Mouse (Mus musculus) stomach, embryonic 15.5 days (tissue): ENCODE results near the gene Filip1l. TPM values are rescaled to one million over a fixed set of nuclear protein-coding genes. Genes with fewer than 3 reads are reported as not detected.

ENCODE experiments used
- ATAC-seq: fragments of 200-750 bp; cut with Nextera tagmentation; 2 replicates; pipeline ENCODE4 v1.8.0; 2017; ENCODE audit warnings: low read depth, moderate number of reproducible peaks, moderate TSS enrichment; ENCODE audit not compliant: insufficient read depth, low FRiP score
- H3K27ac ChIP-seq: fragments of 300-500 bp; sonication (generic); 2 replicates; pipeline ENCODE4 v1.5.1; 2015; ENCODE audit warnings: mild to moderate bottlenecking, inconsistent platforms
- H3K27me3 ChIP-seq: fragments of 300-500 bp; sonication (generic); replicated peaks from 2 replicates; pipeline ENCODE4 v1.6.1; 2015; ENCODE audit warnings: inconsistent platforms
- H3K36me3 ChIP-seq: fragments of 300-500 bp; sonication (generic); 2 replicates; pipeline ENCODE4 v1.6.1; 2015; ENCODE audit warnings: inconsistent platforms
- H3K4me1 ChIP-seq: fragments of 300-500 bp; sonication (generic); 2 replicates; pipeline ENCODE4 v1.6.1; 2015; ENCODE audit warnings: inconsistent platforms
- H3K4me2 ChIP-seq: fragments of 300-500 bp; sonication (generic); 2 replicates; pipeline ENCODE4 v1.6.1; 2015; ENCODE audit warnings: mild to moderate bottlenecking, inconsistent platforms
- H3K4me3 ChIP-seq: fragments of 300-500 bp; sonication (generic); replicated peaks from 2 replicates; pipeline ENCODE4 v1.5.1; 2015; ENCODE audit warnings: inconsistent platforms
- H3K9ac ChIP-seq: fragments of 300-500 bp; sonication (generic); 2 replicates; pipeline ENCODE4 v1.6.1; 2015; ENCODE audit warnings: inconsistent platforms
- H3K9me3 ChIP-seq: fragments of 300-500 bp; sonication (generic); 2 replicates; pipeline ENCODE4 v1.6.1; 2016; ENCODE audit warnings: inconsistent platforms
- WGBS: fragments of 180-500 bp; shearing (Covaris S2); methylation state at CpG from one replicate; pipeline ENCODE4 v1.1.7; 2015; 5-methylcytosine and 5-hydroxymethylcytosine counted together
- polyA plus RNA-seq: library from polyadenylated mRNA; unstranded; fragments of >200 nt; fragmentation: Nextera tagmentation; extraction: Ambion mirVana; gene quantifications from 2 replicates; pipeline ENCODE4 v1.2.1, GENCODE M21; 2015

Gene Filip1l
- 40.1 and 42.1 TPM in 2 replicates for polyA plus RNA-seq

- 77% methylated on average over 6 of the region's 6 CpGs for WGBS
- no peaks in the 10 kb centered on the region for H3K36me3 ChIP-seq
- no peak within 1 kb of the TSS for H3K4me2 ChIP-seq
- H3K9me3 ChIP-seq = no peaks in the 10 kb centered on the region
- peaks cover 3% of the 10 kb centered on the region; the same call in 1 of the 2 replicates for H3K4me1 ChIP-seq
- H3K27me3 ChIP-seq = no peaks in the 10 kb centered on the region
- no peak for ATAC-seq
- H3K9ac ChIP-seq = no peak within 1 kb of the TSS
- H3K27ac ChIP-seq = no peak within 1 kb of the TSS
- H3K4me3 ChIP-seq = no peak within 1 kb of the TSS
Observed at GRCm38 (mm10) chr16:57352751-57353150, at the start of gene Filip1l. Filip1l (plus strand) TSS chr16:57353093.

GRCm38 (mm10) chr16:57303716-57304115 lies 49.2 kb upstream of the Filip1l start:
- Histone ChIP-seq H3K9ac (no peak overlapping the region), H3K36me3 (no peaks in the 10 kb centered on the region), H3K27ac (no peak overlapping the region), H3K4me1 (no peaks in the 10 kb centered on the region), H3K4me2 (no peak overlapping the region), H3K9me3 (no peaks in the 10 kb centered on the region), H3K27me3 (no peaks in the 10 kb centered on the region), H3K4me3 (no peak overlapping the region)
- 71% methylated on average over 19 of the region's 19 CpGs for WGBS
- no peak for ATAC-seq

- 73% methylated on average over 6 of the region's 6 CpGs for WGBS
- Histone ChIP-seq H3K27me3 (no peaks in the 10 kb centered on the region), H3K4me1 (no peaks in the 10 kb centered on the region), H3K4me2 (no peak overlapping the region), H3K4me3 (no peak overlapping the region), H3K9me3 (no peaks in the 10 kb centered on the region), H3K9ac (no peak overlapping the region), H3K36me3 (no peaks in the 10 kb centered on the region), H3K27ac (no peak overlapping the region)
- ATAC-seq = no peak
Observed at GRCm38 (mm10) chr16:57305463-57305862, 47.4 kb upstream of the Filip1l start.

DNA sequence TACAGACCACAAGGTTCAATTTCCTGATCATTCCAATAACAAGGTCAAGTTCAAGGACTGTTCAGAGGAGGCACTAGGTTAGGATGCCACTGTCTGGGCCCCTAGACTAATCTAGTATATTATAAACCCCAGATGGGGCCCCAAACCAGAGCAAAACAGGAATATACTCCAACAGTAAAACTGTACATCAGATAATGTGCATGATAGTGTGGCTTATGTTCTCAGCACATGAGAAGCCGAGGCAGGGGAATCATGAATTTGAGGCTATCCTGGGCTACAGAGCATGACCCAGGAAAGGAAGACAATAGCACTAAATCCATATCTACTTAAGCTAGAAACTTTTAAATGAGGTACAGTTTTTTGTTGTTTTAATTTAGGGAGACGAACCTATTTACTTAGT lies 40.8 kb upstream of the Filip1l start:
- H3K27ac ChIP-seq = no peak overlapping the region
- H3K4me2 ChIP-seq = no peak overlapping the region
- no peaks in the 10 kb centered on the region for H3K27me3 ChIP-seq
- 89% methylated on average over 2 of the region's 2 CpGs for WGBS
- H3K9ac ChIP-seq = no peak overlapping the region
- no peaks in the 10 kb centered on the region for H3K9me3 ChIP-seq
- H3K4me3 ChIP-seq = no peak overlapping the region
- no peaks in the 10 kb centered on the region for H3K36me3 ChIP-seq
- H3K4me1 ChIP-seq = no peaks in the 10 kb centered on the region
- ATAC-seq = no peak

DNA sequence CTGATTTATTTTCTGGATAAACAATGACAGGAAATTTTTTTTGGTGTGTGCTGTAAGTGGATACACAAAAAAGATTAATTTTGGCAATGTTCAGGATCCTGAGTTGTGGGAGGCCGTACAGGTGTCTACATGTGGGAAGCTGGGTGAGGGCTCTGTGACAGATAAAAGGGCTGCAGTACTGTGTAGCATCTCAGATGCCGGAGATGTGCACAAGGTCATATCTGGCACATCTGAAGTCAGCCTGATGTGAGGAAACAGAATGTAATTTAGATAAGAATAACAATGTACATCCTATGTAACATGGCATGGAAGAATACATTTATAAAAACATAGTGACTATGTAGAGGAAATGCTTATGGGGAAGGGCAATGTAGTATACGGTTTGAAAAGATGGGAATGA lies 39.4 kb upstream of the Filip1l start:
- ATAC-seq = no peak
- WGBS = 75% methylated on average over 3 of the region's 3 CpGs
- no peak overlapping the region for H3K9ac ChIP-seq

GRCm38 (mm10) chr16:57314236-57314635 lies 38.7 kb upstream of the Filip1l start:
- Histone ChIP-seq H3K27ac (no peak overlapping the region), H3K27me3 (no peaks in the 10 kb centered on the region), H3K4me3 (no peak overlapping the region), H3K4me2 (no peak overlapping the region), H3K9me3 (no peaks in the 10 kb centered on the region), H3K9ac (no peak overlapping the region), H3K4me1 (0 out of 2 replicates have a peak, but pooled peaks cover 8% of the 10 kb centered on the region), H3K36me3 (no peaks in the 10 kb centered on the region)
- no peak for ATAC-seq
- WGBS = 92% methylated on average over 3 of the region's 3 CpGs

More for the DNA sequence above, 39.4 kb upstream of the Filip1l start:
- Histone ChIP-seq H3K27me3 (no peaks in the 10 kb centered on the region), H3K36me3 (no peaks in the 10 kb centered on the region), H3K4me1 (0 out of 2 replicates have a peak, but pooled peaks cover 7% of the 10 kb centered on the region), H3K9me3 (no peaks in the 10 kb centered on the region), H3K27ac (no peak overlapping the region), H3K4me2 (no peak overlapping the region), H3K4me3 (no peak overlapping the region)

DNA sequence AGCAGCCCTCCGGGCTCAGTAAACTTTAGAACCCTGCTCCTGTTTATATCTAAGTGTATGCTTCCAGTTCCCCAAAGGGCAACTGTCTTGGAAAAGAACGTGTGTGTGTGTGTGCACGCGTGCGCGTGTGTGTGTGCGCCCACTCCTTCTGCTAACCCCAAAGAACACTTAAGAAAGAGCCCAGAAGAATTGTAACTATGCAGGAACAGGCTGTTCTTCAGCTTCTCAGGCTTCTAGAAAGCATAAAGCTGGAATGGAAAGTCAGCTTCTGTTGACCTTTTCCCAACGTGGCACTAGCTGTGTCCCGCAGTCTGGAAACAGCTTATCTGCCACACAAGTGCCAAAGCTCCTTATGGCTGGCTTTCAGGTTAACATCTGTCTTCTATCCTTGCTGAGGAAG lies 37.9 kb upstream of the Filip1l start:
- Histone ChIP-seq H3K9ac (no peak overlapping the region), H3K36me3 (no peaks in the 10 kb centered on the region), H3K4me2 (no peak overlapping the region), H3K27ac (peak overlapping the region; percentile 26; the same call in 1 of the 2 replicates), H3K9me3 (no peaks in the 10 kb centered on the region), H3K4me3 (no peak overlapping the region), H3K4me1 (0 out of 2 replicates have a peak, but pooled peaks cover 8% of the 10 kb centered on the region), H3K27me3 (no peaks in the 10 kb centered on the region)
- WGBS = 73% methylated on average over 9 of the region's 9 CpGs
- no peak for ATAC-seq

GRCm38 (mm10) chr16:57317127-57317526 lies 35.8 kb upstream of the Filip1l start:
- no peaks in the 10 kb centered on the region for H3K27me3 ChIP-seq
- H3K36me3 ChIP-seq = no peaks in the 10 kb centered on the region
- ATAC-seq = no peak
- H3K27ac ChIP-seq = no peak overlapping the region
- WGBS = 64% methylated on average over 4 of the region's 4 CpGs
- H3K9ac ChIP-seq = no peak overlapping the region
- no peak overlapping the region for H3K4me2 ChIP-seq
- no peaks in the 10 kb centered on the region for H3K9me3 ChIP-seq
- no peak overlapping the region for H3K4me3 ChIP-seq
- H3K4me1 ChIP-seq = 0 out of 2 replicates have a peak, but pooled peaks cover 8% of the 10 kb centered on the region

DNA sequence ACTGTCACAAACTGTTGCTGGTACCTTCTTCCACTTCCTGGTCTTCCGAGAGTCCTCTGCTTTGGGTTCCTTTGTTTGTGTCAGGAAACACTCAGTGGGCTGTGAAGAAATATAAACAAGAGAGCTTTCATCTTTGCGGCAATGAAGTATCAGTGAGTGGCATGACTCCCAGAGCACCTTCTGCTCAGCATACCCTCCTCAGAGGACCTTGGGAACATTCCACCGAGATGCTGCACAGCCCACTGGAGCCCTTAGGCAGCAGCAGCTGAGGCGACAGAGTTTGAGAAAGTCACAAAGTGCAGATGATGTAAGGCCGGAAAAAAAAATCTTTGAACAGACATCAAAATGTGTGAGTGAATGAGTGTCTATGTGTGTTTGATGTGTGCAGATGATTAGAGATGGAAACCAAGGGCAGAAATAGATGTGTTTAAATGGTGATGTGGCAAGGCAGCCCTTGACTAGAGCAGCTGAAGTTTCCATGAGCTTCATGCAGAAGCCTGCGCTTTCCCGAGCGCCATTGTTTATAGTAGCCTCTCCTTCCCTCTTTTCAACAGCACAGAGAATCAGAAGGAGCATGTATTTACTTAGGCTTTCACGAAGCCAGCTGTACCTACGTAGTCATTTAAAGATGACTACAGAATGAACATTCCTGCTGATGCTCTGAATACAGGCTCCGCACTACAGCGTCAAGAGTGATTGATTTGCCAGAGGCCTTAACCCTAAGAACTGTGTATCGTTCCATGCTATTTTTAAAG lies 34.8 kb upstream of the Filip1l start:
- 29% methylated on average over 13 of the region's 13 CpGs for WGBS

DNA sequence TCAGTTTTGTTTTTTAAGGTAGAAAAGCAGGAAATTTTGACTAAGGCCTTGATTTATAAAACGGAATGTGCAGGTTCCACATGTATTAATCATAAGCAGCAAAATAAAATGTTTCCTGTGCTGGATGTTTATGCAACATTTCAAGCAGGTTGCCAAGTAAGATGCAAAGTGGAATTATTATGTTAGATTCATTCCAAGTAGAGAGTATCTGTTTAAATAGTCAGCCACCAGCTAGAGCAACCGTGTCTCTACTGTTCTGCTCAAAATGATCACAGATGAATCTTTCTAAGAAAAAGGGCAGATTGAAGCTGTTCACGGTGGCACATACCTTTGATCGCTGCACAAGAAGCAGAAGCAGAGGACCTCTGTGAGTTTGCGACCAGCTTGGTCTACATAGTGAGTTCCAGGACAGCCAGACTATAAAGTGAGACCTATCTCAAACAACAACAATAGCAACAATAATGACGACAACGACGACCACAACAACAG lies 34.2 kb upstream of the Filip1l start:
- Histone ChIP-seq H3K9me3 (no peaks in the 10 kb centered on the region), H3K4me2 (no peak overlapping the region), H3K27me3 (no peaks in the 10 kb centered on the region), H3K27ac (0 out of 2 replicates have a peak overlapping the region, but pooled peaks have one; percentile 55), H3K9ac (no peak overlapping the region), H3K36me3 (no peaks in the 10 kb centered on the region), H3K4me3 (no peak overlapping the region), H3K4me1 (0 out of 2 replicates have a peak, but pooled peaks cover 8% of the 10 kb centered on the region)
- ATAC-seq = no peak
- 60% methylated on average over 8 of the region's 8 CpGs for WGBS

More for the DNA sequence above, 34.8 kb upstream of the Filip1l start:
- Histone ChIP-seq H3K27me3 (no peaks in the 10 kb centered on the region), H3K4me2 (no peak overlapping the region), H3K4me1 (0 out of 2 replicates have a peak, but pooled peaks cover 8% of the 10 kb centered on the region), H3K9me3 (no peaks in the 10 kb centered on the region), H3K27ac (peak overlapping the region; percentile 55; the same call in 1 of the 2 replicates), H3K4me3 (no peak overlapping the region), H3K36me3 (no peaks in the 10 kb centered on the region), H3K9ac (no peak overlapping the region)
- peak; percentile 56; the same call in 1 of the 2 replicates for ATAC-seq

DNA sequence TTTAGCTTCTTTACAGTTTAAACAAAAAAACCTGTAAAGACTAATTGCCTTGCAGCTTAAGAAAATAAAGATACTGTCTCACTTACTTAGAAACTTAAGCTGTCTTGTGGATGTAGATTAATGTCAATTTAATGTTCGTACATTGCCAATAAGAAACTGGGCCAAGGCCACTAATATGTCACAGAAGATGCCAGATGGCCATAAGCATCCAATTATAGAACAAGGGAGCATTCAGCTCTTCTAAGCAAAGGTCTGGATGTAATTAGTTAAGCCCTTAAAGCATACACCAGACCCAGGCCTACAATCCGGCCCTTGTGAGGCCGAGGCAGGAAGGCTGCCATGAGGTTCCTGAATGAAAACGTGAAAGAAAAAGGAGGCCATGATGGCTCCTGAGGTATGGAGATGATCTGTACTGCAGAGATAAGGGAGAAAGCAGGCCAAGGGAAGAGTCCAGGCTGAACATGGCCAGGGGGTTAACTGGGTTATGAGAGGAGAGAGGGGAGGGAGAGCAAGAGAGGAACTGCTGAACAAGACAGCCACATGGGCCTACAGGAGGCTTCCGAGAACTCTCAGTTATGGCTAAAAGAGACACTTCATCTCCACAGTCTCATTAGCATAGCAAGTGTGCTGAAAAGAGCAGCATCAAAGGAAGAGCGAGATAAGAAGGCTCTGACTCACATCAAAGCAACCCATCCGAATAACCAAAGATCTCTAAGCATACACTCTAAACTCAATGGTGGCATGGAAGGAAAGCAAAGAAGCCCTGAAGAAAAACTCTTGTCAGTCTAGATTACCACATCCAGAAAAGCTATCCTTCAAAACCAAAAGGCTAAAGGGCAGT lies 33.4 kb upstream of the Filip1l start:
- H3K4me1 ChIP-seq = 0 out of 2 replicates have a peak, but pooled peaks cover 8% of the 10 kb centered on the region
- ATAC-seq = no peak
- no peak overlapping the region for H3K4me2 ChIP-seq
- no peak overlapping the region for H3K4me3 ChIP-seq
- WGBS = 77% methylated on average over 7 of the region's 7 CpGs
- no peak overlapping the region for H3K27ac ChIP-seq
- no peaks in the 10 kb centered on the region for H3K27me3 ChIP-seq
- no peaks in the 10 kb centered on the region for H3K9me3 ChIP-seq
- no peak overlapping the region for H3K9ac ChIP-seq
- H3K36me3 ChIP-seq = no peaks in the 10 kb centered on the region
